Mouse (Mus musculus) embryonic facial prominence, embryonic 10.5 days (tissue): ENCODE measurements around the gene Cda. TPM values are rescaled to one million over a fixed set of nuclear protein-coding genes. Genes with fewer than 3 reads are reported as not detected.
A peak's percentile ranks its signal among the peaks of the same experiment; 100 is the strongest.

ENCODE experiments used
- DNase-seq: peaks from one replicate; pipeline ENCODE4 v3.0.0-alpha.2; 2017; ENCODE audit warnings: low spot score
- H3K27ac ChIP-seq: fragments of 300-500 bp; sonication (generic); replicated peaks from 2 replicates; pipeline ENCODE4 v1.5.1; 2016; ENCODE audit warnings: mild to moderate bottlenecking
- H3K27me3 ChIP-seq: fragments of 300-500 bp; sonication (generic); replicated peaks from 2 replicates; pipeline ENCODE4 v1.6.1; 2016; ENCODE audit warnings: low read depth, mild to moderate bottlenecking; ENCODE audit not compliant: poor library complexity, severe bottlenecking
- H3K36me3 ChIP-seq: fragments of 300-500 bp; sonication (generic); replicated peaks from 2 replicates; pipeline ENCODE4 v1.6.1; 2016; ENCODE audit warnings: mild to moderate bottlenecking, moderate library complexity
- H3K4me1 ChIP-seq: fragments of 300-500 bp; sonication (generic); 2 replicates; pipeline ENCODE4 v1.6.1; 2016
- H3K4me3 ChIP-seq: fragments of 300-500 bp; sonication (generic); 2 replicates; pipeline ENCODE4 v1.5.1; 2016; ENCODE audit warnings: mild to moderate bottlenecking, moderate library complexity
- H3K9me3 ChIP-seq: fragments of 300-500 bp; sonication (generic); 2 replicates; pipeline ENCODE4 v1.6.1; 2016; ENCODE audit warnings: mild to moderate bottlenecking
- WGBS: fragments of 180-500 bp; shearing (Covaris S2); methylation state at CpG from one replicate; pipeline ENCODE4 v1.1.7; 2016; 5-methylcytosine and 5-hydroxymethylcytosine counted together
- polyA plus RNA-seq: library from polyadenylated mRNA; unstranded; fragments of >200 nt; fragmentation: Nextera tagmentation; extraction: Ambion mirVana; gene quantifications from 2 replicates; pipeline ENCODE4 v1.2.1, GENCODE M21; 2016

Gene Cda
- polyA plus RNA-seq, 1 experiment from 2014 or later = 4.8 TPM

- Histone ChIP-seq H3K36me3 (no peaks in the 10 kb centered on the region), H3K9me3 (no peaks in the 10 kb centered on the region), H3K4me3 (peak overlapping the region; percentile 91), H3K27ac (peak overlapping the region; percentile 95), H3K4me1 (peaks cover 41% of the 10 kb centered on the region), H3K27me3 (0 out of 2 replicates have a peak, but pooled peaks cover 8% of the 10 kb centered on the region)
- under 1% methylated on average over 45 of the region's 45 CpGs for WGBS
- DNase-seq = peak; percentile 91
Measured at GRCm38 (mm10) chr4:138325466-138326076, 42.2 kb downstream of the Cda start.

GRCm38 (mm10) chr4:138324451-138324850 is 43.3 kb downstream of the Cda start:
- peaks cover 35% of the 10 kb centered on the region for H3K4me1 ChIP-seq

DNA sequence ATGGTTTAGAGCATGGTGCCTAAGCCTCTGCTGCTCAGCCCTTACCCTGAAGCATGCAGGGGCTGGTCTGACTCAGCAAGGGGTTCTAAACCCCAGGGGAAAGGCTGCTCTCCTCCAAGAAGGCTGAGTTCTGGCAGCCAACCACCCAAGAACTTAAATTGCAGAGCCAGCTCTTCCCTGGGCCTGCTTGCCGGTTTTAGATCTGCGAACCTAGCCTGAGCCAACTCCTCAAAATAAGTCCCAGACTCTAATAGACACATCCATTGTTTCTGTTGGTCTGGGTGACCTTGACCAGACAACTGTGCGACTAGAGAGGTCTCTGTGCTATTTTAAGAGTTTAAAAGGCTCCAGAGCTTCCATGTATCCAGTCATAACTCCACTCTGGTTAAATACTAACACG is 44.0 kb downstream of the Cda start:
- Histone ChIP-seq H3K4me3 (no peak overlapping the region), H3K27ac (no peak overlapping the region), H3K36me3 (peaks cover 10% of the 10 kb centered on the region), H3K9me3 (no peaks in the 10 kb centered on the region), H3K27me3 (no peaks in the 10 kb centered on the region), H3K4me1 (peaks cover 36% of the 10 kb centered on the region)
- no peak for DNase-seq
- WGBS = 75% methylated on average over 4 of the region's 4 CpGs

More at GRCm38 (mm10) chr4:138324451-138324850, 43.3 kb downstream of the Cda start:
- DNase-seq = no peak
- Histone ChIP-seq H3K9me3 (no peaks in the 10 kb centered on the region), H3K4me3 (no peak overlapping the region), H3K27me3 (no peaks in the 10 kb centered on the region), H3K27ac (no peak overlapping the region), H3K36me3 (peaks cover 10% of the 10 kb centered on the region)
- 90% methylated on average over 3 of the region's 3 CpGs for WGBS

DNA sequence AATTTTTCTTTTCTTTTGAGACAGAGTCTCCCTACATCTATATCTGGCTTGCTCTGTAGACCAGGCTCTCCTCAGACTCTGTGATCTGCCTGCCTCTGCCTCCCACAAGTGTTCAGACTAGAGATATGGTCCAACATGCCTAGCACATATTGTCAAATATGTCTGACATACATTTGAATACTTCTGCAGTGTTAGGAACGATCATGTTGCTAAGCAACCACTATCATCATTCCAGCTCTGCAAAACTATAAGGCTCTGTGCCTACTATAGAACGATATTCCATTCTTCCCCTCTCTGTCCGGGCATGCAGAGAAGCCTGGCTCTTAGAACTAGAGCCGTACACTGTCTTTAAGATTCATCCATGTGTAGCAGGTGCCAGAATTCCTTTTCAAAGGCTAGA is 45.1 kb downstream of the Cda start:
- 68% methylated on average over 4 of the region's 4 CpGs for WGBS
- H3K4me3 ChIP-seq = no peak overlapping the region
- H3K27ac ChIP-seq = no peak overlapping the region
- DNase-seq = no peak
- no peaks in the 10 kb centered on the region for H3K27me3 ChIP-seq
- H3K9me3 ChIP-seq = no peaks in the 10 kb centered on the region
- H3K4me1 ChIP-seq = peaks cover 35% of the 10 kb centered on the region
- peaks cover 11% of the 10 kb centered on the region for H3K36me3 ChIP-seq

DNA sequence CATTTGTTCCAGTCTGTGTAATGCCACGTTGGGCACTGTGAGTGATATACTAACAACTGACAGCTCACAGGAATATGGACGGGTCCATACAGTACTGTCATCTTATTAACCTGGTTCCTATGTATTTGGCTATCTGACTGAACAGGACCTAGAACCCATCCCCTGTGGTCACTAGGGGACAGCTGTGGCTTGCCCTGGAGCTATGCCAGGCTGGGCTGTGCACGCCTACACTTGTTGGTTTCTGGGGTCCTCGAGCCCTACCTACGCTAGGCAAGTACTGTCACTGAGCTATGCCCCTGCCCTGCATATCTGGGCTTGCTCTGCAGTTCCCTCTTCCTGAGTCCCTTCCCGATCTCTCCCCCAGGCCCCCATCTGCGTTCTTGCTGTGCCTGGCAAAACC is 46.3 kb downstream of the Cda start:
- peaks cover 33% of the 10 kb centered on the region for H3K4me1 ChIP-seq
- H3K27me3 ChIP-seq = no peaks in the 10 kb centered on the region
- no peak overlapping the region for H3K27ac ChIP-seq
- 80% methylated on average over 7 of the region's 7 CpGs for WGBS
- H3K36me3 ChIP-seq = peaks cover 22% of the 10 kb centered on the region
- no peak for DNase-seq
- no peak overlapping the region for H3K4me3 ChIP-seq
- 0 out of 2 replicates have a peak, but pooled peaks cover under 1% of the 10 kb centered on the region for H3K9me3 ChIP-seq

GRCm38 (mm10) chr4:138320711-138321110 is 47.1 kb downstream of the Cda start:
- Histone ChIP-seq H3K4me1 (peaks cover 25% of the 10 kb centered on the region), H3K9me3 (0 out of 2 replicates have a peak, but pooled peaks cover 3% of the 10 kb centered on the region), H3K27ac (no peak overlapping the region), H3K4me3 (no peak overlapping the region), H3K27me3 (no peaks in the 10 kb centered on the region), H3K36me3 (peaks cover 30% of the 10 kb centered on the region)
- WGBS = 83% methylated on average over 11 of the region's 11 CpGs
- DNase-seq = no peak

DNA sequence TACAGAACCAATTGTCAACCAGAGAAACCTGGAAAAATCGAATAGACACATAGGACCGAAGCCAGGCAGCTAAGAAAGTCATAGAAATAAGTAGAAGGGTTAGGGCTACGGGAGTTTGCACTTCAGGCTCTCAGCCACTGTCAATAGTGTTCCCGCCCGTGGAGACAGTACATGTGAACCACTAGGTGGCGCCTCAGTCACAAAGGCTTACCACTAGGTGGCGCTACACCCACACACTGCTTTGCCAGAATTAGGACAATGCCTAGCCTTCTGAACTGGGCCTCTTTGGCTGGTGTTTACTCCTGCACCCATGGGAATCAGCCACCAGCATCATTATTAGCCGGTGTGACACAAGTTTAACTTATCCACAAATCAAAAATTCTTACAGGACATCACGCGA is 48.3 kb downstream of the Cda start:
- 0 out of 2 replicates have a peak overlapping the region, but pooled peaks have one; percentile 10 for H3K27ac ChIP-seq
- H3K4me1 ChIP-seq = peaks cover 19% of the 10 kb centered on the region
- 0 out of 2 replicates have a peak, but pooled peaks cover 3% of the 10 kb centered on the region for H3K9me3 ChIP-seq
- WGBS = 32% methylated on average over 10 of the region's 10 CpGs
- DNase-seq = peak; percentile 84
- no peaks in the 10 kb centered on the region for H3K27me3 ChIP-seq
- H3K4me3 ChIP-seq = no peak overlapping the region
- peaks cover 40% of the 10 kb centered on the region for H3K36me3 ChIP-seq

DNA sequence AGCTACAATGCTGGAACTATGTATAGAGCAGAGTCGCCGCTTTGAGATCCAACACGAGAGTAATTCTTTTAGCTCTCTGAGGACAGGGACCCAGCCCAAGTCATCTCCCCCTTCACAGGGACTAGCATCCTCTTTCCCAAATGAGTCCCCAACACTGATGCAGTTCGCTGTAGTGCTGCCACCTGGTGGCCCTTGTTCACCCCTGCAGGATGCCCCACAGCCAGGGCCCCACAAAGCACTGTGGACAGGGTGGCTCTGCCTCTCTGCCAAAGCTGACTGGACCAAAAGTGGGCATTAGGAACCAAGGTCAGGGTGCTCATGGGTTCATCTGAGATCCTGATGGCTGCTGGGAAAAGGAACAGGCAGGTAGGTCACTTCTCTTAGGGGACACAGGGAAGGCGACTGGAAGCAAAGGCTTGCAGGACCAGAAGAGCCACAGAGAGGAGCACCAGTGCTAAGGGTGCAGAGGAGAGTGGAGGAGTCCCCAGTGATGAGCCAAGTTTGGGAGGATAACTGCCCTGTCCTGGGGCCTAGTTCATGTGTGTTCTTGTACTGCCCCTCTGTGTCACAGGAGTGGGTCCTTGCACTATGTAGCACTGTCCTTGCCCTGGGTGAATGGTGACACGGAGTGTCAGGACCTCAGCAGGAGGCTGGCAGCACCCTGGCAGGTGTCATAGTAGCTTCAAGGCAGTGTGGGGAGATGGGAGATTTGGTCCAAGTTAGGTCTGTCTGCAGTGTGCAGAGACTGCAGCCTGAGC is 49.1 kb downstream of the Cda start:
- DNase-seq = peak; percentile 69
- 0 out of 2 replicates have a peak, but pooled peaks cover 3% of the 10 kb centered on the region for H3K9me3 ChIP-seq
- peaks cover 17% of the 10 kb centered on the region for H3K4me1 ChIP-seq
- H3K27ac ChIP-seq = no peak overlapping the region
- H3K4me3 ChIP-seq = no peak overlapping the region
- 48% methylated on average over 6 of the region's 6 CpGs for WGBS
- H3K36me3 ChIP-seq = peaks cover 48% of the 10 kb centered on the region
- no peaks in the 10 kb centered on the region for H3K27me3 ChIP-seq

DNA sequence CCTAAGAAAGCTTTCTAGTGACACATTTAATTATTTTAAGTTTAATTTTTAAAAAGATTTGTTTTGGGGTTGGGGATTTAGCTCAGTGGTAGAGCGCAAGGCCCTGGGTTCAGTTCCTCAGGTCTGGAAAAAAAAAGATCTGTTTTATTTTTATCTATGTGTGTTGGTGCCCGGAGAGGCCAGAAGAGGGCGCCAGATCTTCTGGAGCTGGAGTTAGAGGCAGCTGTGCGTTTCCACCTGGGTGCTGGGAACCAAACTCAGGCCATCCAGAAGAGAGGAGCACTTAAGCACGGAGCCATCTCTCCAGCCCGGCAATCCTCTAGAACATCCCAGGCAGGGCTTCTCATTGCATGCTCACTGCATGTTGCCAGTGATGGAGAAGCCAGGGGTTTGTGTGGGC is 51.4 kb downstream of the Cda start:
- 86% methylated on average over 6 of the region's 6 CpGs for WGBS
- peaks cover 71% of the 10 kb centered on the region for H3K36me3 ChIP-seq
- 0 out of 2 replicates have a peak, but pooled peaks cover 3% of the 10 kb centered on the region for H3K9me3 ChIP-seq
- 0 out of 2 replicates have a peak, but pooled peaks cover 7% of the 10 kb centered on the region for H3K4me1 ChIP-seq
- H3K4me3 ChIP-seq = no peak overlapping the region
- no peak for DNase-seq
- H3K27ac ChIP-seq = no peak overlapping the region
- H3K27me3 ChIP-seq = no peaks in the 10 kb centered on the region

GRCm38 (mm10) chr4:138315781-138316180 is 52.0 kb downstream of the Cda start:
- DNase-seq = peak; percentile 36
- WGBS = 69% methylated on average over 9 of the region's 9 CpGs
- H3K27me3 ChIP-seq = no peaks in the 10 kb centered on the region
- H3K9me3 ChIP-seq = 0 out of 2 replicates have a peak, but pooled peaks cover 3% of the 10 kb centered on the region
- peaks cover 77% of the 10 kb centered on the region for H3K36me3 ChIP-seq
- no peak overlapping the region for H3K4me3 ChIP-seq
- H3K27ac ChIP-seq = no peak overlapping the region
- H3K4me1 ChIP-seq = 0 out of 2 replicates have a peak, but pooled peaks cover 5% of the 10 kb centered on the region

- Histone ChIP-seq H3K27me3 (no peaks in the 10 kb centered on the region), H3K4me1 (0 out of 2 replicates have a peak, but pooled peaks cover 5% of the 10 kb centered on the region), H3K4me3 (no peak overlapping the region), H3K9me3 (0 out of 2 replicates have a peak, but pooled peaks cover 3% of the 10 kb centered on the region), H3K27ac (no peak overlapping the region), H3K36me3 (peaks cover 87% of the 10 kb centered on the region)
- 92% methylated on average over 4 of the region's 4 CpGs for WGBS
- no peak for DNase-seq
Measured at GRCm38 (mm10) chr4:138313795-138314194, 54.0 kb downstream of the Cda start.

- Histone ChIP-seq H3K4me1 (no peaks in the 10 kb centered on the region), H3K36me3 (peaks cover 94% of the 10 kb centered on the region), H3K4me3 (no peak overlapping the region), H3K27ac (no peak overlapping the region), H3K27me3 (no peaks in the 10 kb centered on the region), H3K9me3 (0 out of 2 replicates have a peak, but pooled peaks cover 3% of the 10 kb centered on the region)
- DNase-seq = no peak
- WGBS = 92% methylated on average over 11 of the region's 11 CpGs
Measured at GRCm38 (mm10) chr4:138313021-138313420, 54.8 kb downstream of the Cda start.
